Mouse (Mus musculus) adrenal gland, postnatal 14 days (tissue): ENCODE measurements around the gene Grin2d. TPM values are rescaled to one million over a fixed set of nuclear protein-coding genes. Genes with fewer than 3 reads are reported as not detected.

Source experiments
- DNase-seq: peaks from one replicate; pipeline ENCODE4 v3.0.0; 2021; ENCODE audit warnings: mixed read lengths
- total RNA-seq: library from RNA; stranded (reverse); gene quantifications from 2 replicates; pipeline ENCODE4 v1.2.3, GENCODE M21; 2021

Grin2d gene
- total RNA-seq, 1 experiment from 2014 or later = 0.93 TPM

GRCm38 (mm10) chr7:45853089-45853488 lies 25.1 kb downstream of the Grin2d start:
- DNase-seq = no peak

GRCm38 (mm10) chr7:45850661-45851060 lies 27.5 kb downstream of the Grin2d start:
- no peak for DNase-seq

- no peak for DNase-seq
Observed at GRCm38 (mm10) chr7:45848447-45849027, 29.6 kb downstream of the Grin2d start.

- no peak for DNase-seq
Observed at GRCm38 (mm10) chr7:45842950-45843744, 35.0 kb downstream of the Grin2d start.

DNA sequence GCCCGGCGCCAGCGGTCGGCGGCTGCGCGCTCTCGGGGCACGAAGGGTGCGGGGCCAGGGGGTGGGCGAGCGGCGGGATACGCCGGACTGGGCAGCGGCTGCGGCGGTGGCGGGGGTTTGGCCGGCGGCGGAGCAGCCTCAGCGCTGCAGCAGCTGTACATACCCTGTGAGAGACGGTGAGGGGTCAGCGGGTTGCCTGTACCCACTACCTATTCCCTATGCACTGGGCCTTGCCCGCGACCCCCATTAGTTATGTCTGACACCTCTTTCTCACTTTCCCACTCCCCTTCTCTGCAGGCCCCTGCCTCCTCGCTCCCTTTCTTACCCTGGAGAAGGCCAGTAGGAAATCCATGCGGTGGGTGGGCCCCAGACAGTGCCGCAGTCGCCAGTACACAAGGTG lies 44.3 kb downstream of the Grin2d start:
- DNase-seq = no peak

- no peak for DNase-seq
Observed at GRCm38 (mm10) chr7:45833148-45833790, 44.9 kb downstream of the Grin2d start.

DNA sequence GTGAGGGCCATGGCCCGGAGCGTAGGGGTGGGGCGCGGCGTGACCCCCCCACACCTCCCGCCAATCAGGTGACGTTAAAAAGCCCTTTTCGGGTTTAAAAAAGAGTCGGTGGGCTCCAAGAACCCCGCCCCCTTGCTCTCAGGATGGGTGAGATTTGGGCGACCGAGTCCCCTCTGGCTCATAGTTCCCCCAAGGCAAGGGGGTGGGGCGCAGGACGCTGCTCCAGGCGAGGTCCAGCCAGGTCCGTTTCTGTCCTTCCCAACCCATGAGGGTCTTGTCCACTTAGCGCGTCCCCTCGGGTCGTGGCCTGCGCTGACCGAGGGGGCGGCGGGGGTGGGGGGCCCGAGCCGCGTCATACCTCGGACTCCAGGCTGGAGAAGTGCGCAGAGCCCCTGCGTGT lies 45.8 kb downstream of the Grin2d start:
- no peak for DNase-seq

DNA sequence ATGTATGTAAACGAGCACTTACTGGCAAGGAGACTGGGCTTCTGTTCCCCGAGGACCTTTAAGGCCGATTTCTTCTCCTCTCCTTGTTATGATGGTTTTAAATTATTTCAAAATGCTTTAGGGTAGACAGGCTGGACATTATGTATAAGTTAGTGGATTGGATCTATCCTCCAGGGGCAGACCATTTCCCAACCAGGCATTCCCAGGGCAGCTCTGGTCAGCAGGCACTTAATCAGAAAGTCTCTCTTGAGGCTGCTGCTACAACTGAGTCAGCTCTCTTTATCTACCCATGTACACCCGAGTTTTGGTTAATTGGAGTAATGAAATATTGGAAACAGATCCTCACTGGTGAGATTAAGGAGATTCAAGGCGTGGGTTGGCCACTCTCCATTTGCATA lies 47.1 kb downstream of the Grin2d start:
- no peak for DNase-seq

DNA sequence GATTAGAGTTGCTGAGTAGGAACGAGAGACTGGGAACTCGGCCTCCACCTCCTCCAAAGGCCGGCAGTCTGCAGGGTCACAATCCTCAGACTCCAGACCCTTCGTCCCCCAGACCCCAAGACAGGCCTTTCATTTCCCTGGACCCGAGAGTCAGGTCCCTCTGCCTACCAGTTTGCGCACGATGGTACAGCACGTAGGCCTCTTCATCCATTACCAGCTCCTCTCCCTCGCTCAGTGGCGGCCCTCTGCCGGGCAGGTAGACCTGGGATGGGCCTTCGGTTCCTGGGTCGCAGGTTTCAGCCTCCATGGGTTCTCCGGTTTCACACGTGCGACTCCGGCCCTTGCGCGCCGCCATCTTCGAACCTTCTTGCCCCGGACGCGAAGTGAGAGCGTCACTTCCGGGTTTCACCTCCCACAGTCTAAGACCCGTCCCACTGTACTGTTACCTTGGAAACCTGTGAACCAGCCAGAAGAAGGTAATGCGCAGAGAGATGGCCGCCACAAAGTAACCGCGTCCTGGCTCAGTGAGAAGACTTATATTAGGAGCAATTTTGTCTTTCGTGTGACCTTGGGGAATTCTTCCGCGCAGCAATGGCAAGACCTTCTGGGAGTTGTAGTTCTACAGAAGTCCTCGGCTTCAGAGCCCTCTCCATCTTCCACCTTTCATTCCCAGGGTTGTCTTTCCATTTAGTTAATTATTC lies 47.6 kb downstream of the Grin2d start, which contains the start of gene Grwd1:
Gene Grwd1 (minus strand): TSS at position 518 of the 701 bp plus-strand sequence.
- peak; percentile 92 for DNase-seq

GRCm38 (mm10) chr7:45826631-45827030 lies 51.5 kb downstream of the Grin2d start:
- no peak for DNase-seq

DNA sequence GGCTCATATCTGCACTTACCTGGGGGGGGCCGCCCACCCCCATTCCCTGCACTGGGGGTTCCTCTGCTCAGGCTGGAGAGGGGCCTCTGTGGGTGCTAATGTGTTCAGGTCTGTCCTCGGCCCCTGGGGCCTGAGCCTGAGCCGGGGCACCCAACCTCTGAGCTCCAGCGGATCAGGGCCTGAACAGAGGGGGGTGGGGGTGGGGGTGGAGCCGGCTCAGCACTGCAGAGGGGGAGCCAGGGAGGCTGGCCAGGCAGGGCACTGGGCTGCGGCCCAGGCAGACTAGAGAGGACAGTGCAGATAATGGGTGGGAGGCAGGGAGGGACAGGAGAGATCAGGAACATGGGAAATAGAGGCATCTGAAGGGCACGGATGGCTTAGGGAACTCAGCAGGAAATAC lies 53.6 kb downstream of the Grin2d start, which contains the start of gene Kcnj14:
Gene Kcnj14 (minus strand): TSS at position 185 of the 400 bp plus-strand sequence.
- DNase-seq = no peak

GRCm38 (mm10) chr7:45820913-45821312 lies 57.3 kb downstream of the Grin2d start:
- DNase-seq = no peak

DNA sequence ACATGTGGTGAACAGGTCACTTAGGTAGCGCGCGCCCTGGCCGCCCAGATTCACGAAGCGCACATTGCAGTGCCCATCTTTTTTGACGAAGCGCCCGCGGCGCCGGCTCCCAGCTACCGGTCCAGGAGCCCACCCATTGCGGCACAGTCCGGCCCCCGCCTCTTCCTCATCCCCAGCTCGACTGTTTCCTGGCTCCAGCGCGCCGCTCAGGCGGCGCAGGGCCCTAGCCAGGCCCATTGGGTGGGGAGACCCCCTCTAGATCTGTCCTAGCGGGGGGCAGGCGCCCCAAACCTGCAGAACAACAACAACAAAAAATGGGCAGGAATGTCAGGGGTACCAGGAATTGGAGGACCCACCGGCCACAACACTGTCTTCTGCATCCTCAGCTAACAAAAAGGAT lies 58.3 kb downstream of the Grin2d start:
- DNase-seq = no peak

- no peak for DNase-seq
Observed at GRCm38 (mm10) chr7:45815984-45816351, 62.2 kb downstream of the Grin2d start.

- DNase-seq = no peak
Observed at GRCm38 (mm10) chr7:45815323-45815983, 62.7 kb downstream of the Grin2d start.

DNA sequence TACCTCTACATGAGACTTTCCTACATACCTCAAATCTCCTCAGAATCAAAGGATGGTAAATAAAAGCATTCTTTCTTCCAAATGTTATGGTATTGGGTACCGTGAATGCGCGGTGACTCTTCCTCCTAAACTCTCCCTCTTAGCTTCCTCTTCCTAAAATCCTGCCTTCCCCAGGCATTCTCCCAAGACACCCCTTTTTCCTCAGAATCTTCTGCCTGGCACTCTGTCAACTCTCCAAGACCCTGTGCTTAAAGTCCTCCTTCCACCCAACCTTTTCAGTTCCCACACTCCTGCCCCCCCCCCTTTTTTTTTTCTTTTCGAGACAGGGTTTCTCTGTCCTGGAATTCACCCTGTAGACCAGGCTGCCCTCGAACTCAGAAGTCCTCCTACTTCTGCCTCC lies 63.3 kb downstream of the Grin2d start:
- no peak for DNase-seq

- peak; percentile 99 for DNase-seq
Observed at GRCm38 (mm10) chr7:45813787-45814779, 64.1 kb downstream of the Grin2d start, which contains the start of gene Cyth2. Gene Cyth2, minus strand, starts transcription at chr7:45814581.

DNA sequence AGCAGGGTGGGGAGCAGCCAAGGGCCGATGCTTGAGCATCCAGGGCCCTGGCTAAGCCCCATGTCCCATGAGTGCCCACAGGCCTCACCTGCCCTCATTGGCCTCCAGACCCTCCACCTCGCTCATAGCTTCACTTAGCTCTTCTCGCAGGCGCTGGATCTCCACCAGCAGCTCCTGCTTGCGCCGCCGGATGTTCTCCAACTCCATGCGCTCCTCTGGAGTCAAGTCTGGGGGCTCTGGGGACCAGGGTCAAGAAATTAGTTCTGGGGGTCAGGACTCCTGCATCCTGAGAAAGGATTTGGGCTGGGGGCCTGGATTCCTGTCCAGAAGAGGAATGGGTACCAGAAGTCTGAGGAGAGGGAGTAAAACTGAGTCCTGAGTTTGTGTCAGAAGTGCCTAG lies 65.3 kb downstream of the Grin2d start:
- no peak for DNase-seq

GRCm38 (mm10) chr7:45809276-45810075 lies 68.7 kb downstream of the Grin2d start:
- DNase-seq = no peak

DNA sequence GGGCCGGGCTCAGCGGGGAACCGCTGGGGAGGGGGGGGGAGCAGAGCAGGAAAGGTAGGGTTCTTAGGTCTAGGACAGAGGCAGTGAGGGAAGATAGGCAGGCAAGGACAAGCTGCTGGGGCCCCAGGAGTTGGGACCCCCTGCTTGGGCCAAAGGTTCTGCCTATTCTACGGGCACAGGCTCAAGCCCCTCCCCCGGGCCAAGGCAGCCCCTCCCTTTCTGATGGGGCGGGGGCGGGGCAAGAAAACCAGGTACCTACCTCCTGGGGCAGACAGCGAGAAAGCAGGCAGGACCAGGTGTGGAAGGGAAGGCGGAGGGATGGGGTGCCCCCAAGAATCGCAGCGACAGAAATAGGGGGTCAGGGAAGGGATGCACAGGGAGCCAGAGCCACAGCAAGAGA lies 69.7 kb downstream of the Grin2d start:
- no peak for DNase-seq
